Mouse (Mus musculus): ENCODE measurements around the gene Cables2. TPM values are rescaled to one million over a fixed set of nuclear protein-coding genes. Genes with fewer than 3 reads are reported as not detected.
A peak's percentile ranks its signal among the peaks of the same experiment; 100 is the strongest.

The Cables2 gene
- polyA plus RNA-seq, 1 experiment from 2014 or later: 14.5 TPM

GRCm38 (mm10) chr2:180220165-180220564 is 53.1 kb downstream of the Cables2 start:
- no peak overlapping the region for H3K9ac ChIP-seq
- peaks cover 76% of the 10 kb centered on the region for H3K4me1 ChIP-seq
- H3K4me2 ChIP-seq: no peak overlapping the region
- no peak overlapping the region for H3K4me3 ChIP-seq (replicated peaks)
- H3K27me3 ChIP-seq (replicated peaks): peaks cover 4% of the 10 kb centered on the region; the same call in 1 of the 2 replicates
- no peaks in the 10 kb centered on the region for H3K9me3 ChIP-seq
- no peak overlapping the region for H3K27ac ChIP-seq
- no peaks in the 10 kb centered on the region for H3K36me3 ChIP-seq
- WGBS: 37% methylated on average over 9 of the region's 9 CpGs
- ATAC-seq (ENCODE audit: insufficient read depth, low FRiP score, low read depth): no peak

GRCm38 (mm10) chr2:180219145-180219943 is 54.0 kb downstream of the Cables2 start:
- no peaks in the 10 kb centered on the region for H3K36me3 ChIP-seq
- no peak overlapping the region for H3K9ac ChIP-seq
- no peak for ATAC-seq (ENCODE audit: insufficient read depth, low FRiP score, low read depth)
- H3K9me3 ChIP-seq: no peaks in the 10 kb centered on the region
- H3K4me3 ChIP-seq (replicated peaks): no peak overlapping the region
- no peaks in the 10 kb centered on the region for H3K27me3 ChIP-seq (replicated peaks)
- WGBS: 83% methylated on average over 15 of the region's 15 CpGs
- H3K4me2 ChIP-seq: no peak overlapping the region
- H3K27ac ChIP-seq: peak overlapping the region; percentile 36; the same call in 1 of the 2 replicates
- H3K4me1 ChIP-seq: peaks cover 82% of the 10 kb centered on the region

GRCm38 (mm10) chr2:180218677-180219076 is 54.6 kb downstream of the Cables2 start:
- no peaks in the 10 kb centered on the region for H3K9me3 ChIP-seq
- no peak for ATAC-seq (ENCODE audit: insufficient read depth, low FRiP score, low read depth)
- no peaks in the 10 kb centered on the region for H3K27me3 ChIP-seq (replicated peaks)
- peak overlapping the region; percentile 45; the same call in 1 of the 2 replicates for H3K27ac ChIP-seq
- no peak overlapping the region for H3K4me2 ChIP-seq
- H3K36me3 ChIP-seq: no peaks in the 10 kb centered on the region
- no peak overlapping the region for H3K4me3 ChIP-seq (replicated peaks)
- 45% methylated on average over 5 of the region's 5 CpGs for whole genome bisulfite sequencing
- H3K4me1 ChIP-seq: peaks cover 80% of the 10 kb centered on the region
- no peak overlapping the region for H3K9ac ChIP-seq

GRCm38 (mm10) chr2:180218241-180218640 is 55.1 kb downstream of the Cables2 start:
- Histone ChIP-seq H3K36me3 (no peaks in the 10 kb centered on the region), H3K4me3 (replicated peaks) (no peak overlapping the region), H3K9me3 (no peaks in the 10 kb centered on the region), H3K27ac (0 out of 2 replicates have a peak overlapping the region, but pooled peaks have one; percentile 45), H3K9ac (no peak overlapping the region), H3K27me3 (replicated peaks) (no peaks in the 10 kb centered on the region), H3K4me2 (no peak overlapping the region), H3K4me1 (peaks cover 75% of the 10 kb centered on the region)
- no peak for ATAC-seq (ENCODE audit: insufficient read depth, low FRiP score, low read depth)
- WGBS: 57% methylated on average over 3 of the region's 3 CpGs

DNA sequence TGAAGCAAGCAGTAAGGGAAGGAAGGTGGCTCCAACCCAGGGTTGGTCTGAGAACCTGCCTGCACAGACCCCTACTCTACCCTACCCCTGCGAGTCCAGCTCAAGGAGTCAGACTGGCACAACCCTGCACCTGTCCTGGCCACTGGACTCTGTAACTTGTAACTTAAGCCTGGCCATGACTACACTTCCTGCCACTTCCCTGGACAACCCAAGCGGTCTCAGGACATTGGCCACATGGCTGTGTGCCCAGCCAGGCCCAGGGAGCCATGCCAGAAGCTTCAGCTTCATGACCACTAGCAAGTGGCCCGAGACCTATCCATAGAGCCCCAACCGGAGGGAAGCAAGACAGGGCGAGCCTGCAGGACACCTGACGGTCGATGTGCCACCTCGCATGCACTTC is 55.7 kb downstream of the Cables2 start:
- 83% methylated on average over 8 of the region's 8 CpGs for WGBS
- H3K4me2 ChIP-seq: no peak overlapping the region
- peaks cover 69% of the 10 kb centered on the region for H3K4me1 ChIP-seq
- no peak overlapping the region for H3K9ac ChIP-seq
- H3K4me3 ChIP-seq (replicated peaks): no peak overlapping the region
- ATAC-seq (ENCODE audit: insufficient read depth, low FRiP score, low read depth): no peak
- H3K27ac ChIP-seq: 0 out of 2 replicates have a peak overlapping the region, but pooled peaks have one; percentile 45
- no peaks in the 10 kb centered on the region for H3K9me3 ChIP-seq
- H3K36me3 ChIP-seq: no peaks in the 10 kb centered on the region
- no peaks in the 10 kb centered on the region for H3K27me3 ChIP-seq (replicated peaks)

- WGBS: 24% methylated on average over 5 of the region's 5 CpGs
- Histone ChIP-seq H3K27ac (no peak overlapping the region), H3K4me2 (no peak overlapping the region), H3K4me1 (peaks cover 62% of the 10 kb centered on the region), H3K27me3 (replicated peaks) (no peaks in the 10 kb centered on the region), H3K9me3 (no peaks in the 10 kb centered on the region), H3K36me3 (no peaks in the 10 kb centered on the region), H3K4me3 (replicated peaks) (no peak overlapping the region), H3K9ac (no peak overlapping the region)
- ATAC-seq (ENCODE audit: insufficient read depth, low FRiP score, low read depth): no peak
Measured at GRCm38 (mm10) chr2:180216921-180217320, 56.4 kb downstream of the Cables2 start.

DNA sequence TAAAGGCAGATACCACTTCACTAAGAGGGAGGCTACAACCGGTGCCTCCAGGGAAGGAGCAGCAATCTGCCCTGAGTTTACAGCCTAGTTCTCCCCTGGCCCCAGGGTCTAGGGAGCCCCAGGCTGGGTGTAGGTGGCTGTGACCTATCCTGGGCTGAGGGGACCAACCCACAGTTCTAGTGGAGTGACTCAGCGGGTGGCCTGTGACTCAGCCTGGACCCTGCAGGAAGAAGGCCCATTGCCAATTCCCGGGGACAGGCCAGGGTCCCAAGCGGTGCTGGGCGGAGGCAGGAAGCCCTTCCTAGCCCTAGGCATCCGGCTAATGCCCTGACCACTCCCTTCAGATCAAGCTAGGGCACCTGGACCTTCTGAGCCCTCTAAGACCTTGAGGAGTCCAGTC is 57.3 kb downstream of the Cables2 start:
- no peak overlapping the region for H3K4me3 ChIP-seq (replicated peaks)
- no peak overlapping the region for H3K4me2 ChIP-seq
- peak; percentile 9; the same call in 1 of the 2 replicates for ATAC-seq (ENCODE audit: insufficient read depth, low FRiP score, low read depth)
- no peaks in the 10 kb centered on the region for H3K9me3 ChIP-seq
- H3K4me1 ChIP-seq: peaks cover 55% of the 10 kb centered on the region
- no peaks in the 10 kb centered on the region for H3K27me3 ChIP-seq (replicated peaks)
- peak overlapping the region; percentile 49 for H3K27ac ChIP-seq
- no peaks in the 10 kb centered on the region for H3K36me3 ChIP-seq
- 59% methylated on average over 6 of the region's 6 CpGs for WGBS
- no peak overlapping the region for H3K9ac ChIP-seq

DNA sequence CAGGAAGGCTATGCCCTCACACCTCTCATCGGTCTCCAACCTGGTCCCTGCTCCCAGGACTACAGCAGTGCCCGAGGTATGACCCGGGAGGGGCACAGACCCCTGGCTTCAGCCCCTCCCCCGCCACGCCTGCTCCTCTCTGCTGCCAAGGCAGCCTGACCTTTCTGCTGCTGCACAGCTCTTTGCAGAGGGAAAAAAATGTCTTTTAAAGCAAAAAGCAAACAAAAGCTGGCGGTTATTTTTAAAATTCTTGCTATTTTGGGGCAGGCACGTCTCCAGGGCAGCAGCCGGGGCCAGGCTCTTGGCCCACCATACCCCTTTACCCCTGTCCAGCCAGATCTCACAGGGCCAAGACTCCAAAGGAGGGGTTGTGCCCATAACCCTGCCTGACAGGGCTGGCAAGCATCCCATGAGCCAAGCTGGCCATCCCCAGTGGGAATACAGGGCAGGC is 58.3 kb downstream of the Cables2 start:
- no peak overlapping the region for H3K9ac ChIP-seq
- ATAC-seq (ENCODE audit: insufficient read depth, low FRiP score, low read depth): no peak
- peak overlapping the region; percentile 49 for H3K27ac ChIP-seq
- H3K4me1 ChIP-seq: peaks cover 49% of the 10 kb centered on the region
- no peaks in the 10 kb centered on the region for H3K27me3 ChIP-seq (replicated peaks)
- no peak overlapping the region for H3K4me3 ChIP-seq (replicated peaks)
- no peaks in the 10 kb centered on the region for H3K36me3 ChIP-seq
- no peaks in the 10 kb centered on the region for H3K9me3 ChIP-seq
- WGBS: 30% methylated on average over 8 of the region's 8 CpGs
- peak overlapping the region; percentile 16; the same call in 1 of the 2 replicates for H3K4me2 ChIP-seq

- Histone ChIP-seq H3K36me3 (no peaks in the 10 kb centered on the region), H3K4me2 (0 out of 2 replicates have a peak overlapping the region, but pooled peaks have one; percentile 16), H3K4me1 (peaks cover 45% of the 10 kb centered on the region), H3K9ac (no peak overlapping the region), H3K9me3 (no peaks in the 10 kb centered on the region), H3K27ac (peak overlapping the region; percentile 49), H3K4me3 (replicated peaks) (no peak overlapping the region), H3K27me3 (replicated peaks) (no peaks in the 10 kb centered on the region)
- ATAC-seq (ENCODE audit: insufficient read depth, low FRiP score, low read depth): no peak
- 50% methylated on average over 4 of the region's 4 CpGs for WGBS
Measured at GRCm38 (mm10) chr2:180214352-180214978, 58.8 kb downstream of the Cables2 start.

DNA sequence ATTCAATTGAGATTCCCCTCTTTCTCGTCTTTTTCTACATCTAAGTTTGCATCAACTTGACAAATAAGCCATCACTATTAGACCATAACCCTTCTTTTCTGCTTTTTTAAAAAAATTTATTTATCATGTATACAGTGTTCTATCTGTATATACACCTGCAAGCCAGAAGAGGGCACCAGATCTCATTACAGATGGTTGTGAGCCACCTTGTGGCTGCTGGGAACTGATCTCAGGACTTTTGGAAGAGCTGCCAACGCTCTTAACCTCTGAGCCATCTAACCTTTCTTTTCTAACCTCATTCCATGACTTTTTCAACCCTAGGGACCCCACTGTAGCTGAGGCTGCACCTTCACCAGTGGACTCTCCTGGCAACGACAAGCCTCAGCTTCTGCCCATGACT is 61.0 kb downstream of the Cables2 start:
- ATAC-seq (ENCODE audit: insufficient read depth, low FRiP score, low read depth): no peak
- Histone ChIP-seq H3K9me3 (no peaks in the 10 kb centered on the region), H3K27me3 (replicated peaks) (no peaks in the 10 kb centered on the region), H3K27ac (no peak overlapping the region), H3K4me2 (no peak overlapping the region), H3K36me3 (no peaks in the 10 kb centered on the region), H3K4me1 (peaks cover 31% of the 10 kb centered on the region), H3K9ac (no peak overlapping the region), H3K4me3 (replicated peaks) (no peak overlapping the region)
- WGBS: 84% methylated on average over 3 of the region's 3 CpGs

DNA sequence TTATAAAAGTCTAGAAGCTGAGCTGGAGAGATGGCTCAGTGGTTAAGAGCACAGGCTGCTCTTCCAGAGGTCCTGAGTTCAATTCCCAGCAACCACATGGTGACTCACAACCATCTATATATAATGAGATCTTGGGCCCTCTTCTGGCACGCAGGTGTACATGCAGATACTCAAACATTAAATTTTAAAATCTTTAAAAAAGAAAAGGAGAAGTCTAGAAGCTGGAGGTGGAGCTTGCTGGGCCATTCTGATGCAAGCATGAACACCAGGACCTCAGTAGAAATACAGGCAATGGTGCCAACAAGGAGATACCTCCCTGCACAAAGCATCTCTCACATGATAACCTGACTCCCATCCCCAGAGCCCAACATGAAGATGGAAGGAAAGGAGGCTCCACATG is 64.3 kb downstream of the Cables2 start:
- Histone ChIP-seq H3K9ac (no peak overlapping the region), H3K27me3 (replicated peaks) (no peaks in the 10 kb centered on the region), H3K36me3 (peaks cover 9% of the 10 kb centered on the region; the same call in 1 of the 2 replicates), H3K4me3 (replicated peaks) (no peak overlapping the region), H3K4me2 (no peak overlapping the region), H3K4me1 (no peaks in the 10 kb centered on the region), H3K9me3 (no peaks in the 10 kb centered on the region), H3K27ac (no peak overlapping the region)
- 94% methylated on average over 1 of the region's 1 CpGs for WGBS
- ATAC-seq (ENCODE audit: insufficient read depth, low FRiP score, low read depth): no peak
